Mouse (Mus musculus): ENCODE results near the gene Iqgap1.

Iqgap1 gene

GRCm38 (mm10) chr7:80825843-80826403, at the start of gene Iqgap1:
Gene Iqgap1, minus strand, starts transcription at chr7:80825974.
- DNase-seq (ENCODE audit: low read depth, low spot score) = peak; percentile 56

- peak; percentile 56 for DNase-seq (ENCODE audit: low read depth, low spot score)
These were observed 47.9 kb upstream of the Iqgap1 start for GRCm38 (mm10) chr7:80873631-80874030.

- no peak for DNase-seq (ENCODE audit: low read depth, low spot score)
These were observed 47.3 kb upstream of the Iqgap1 start for GRCm38 (mm10) chr7:80873038-80873437.

GRCm38 (mm10) chr7:80868686-80869085, 42.9 kb upstream of the Iqgap1 start:
- DNase-seq (ENCODE audit: low read depth, low spot score) = no peak

GRCm38 (mm10) chr7:80866514-80867147, 40.9 kb upstream of the Iqgap1 start:
- DNase-seq (ENCODE audit: low read depth, low spot score) = no peak

- DNase-seq (ENCODE audit: low read depth, low spot score) = no peak
These were observed 39.7 kb upstream of the Iqgap1 start for GRCm38 (mm10) chr7:80865521-80865920.

- DNase-seq (ENCODE audit: low read depth, low spot score) = no peak
These were observed 39.1 kb upstream of the Iqgap1 start for GRCm38 (mm10) chr7:80864831-80865230.

- DNase-seq (ENCODE audit: low read depth, low spot score) = no peak
These were observed 38.4 kb upstream of the Iqgap1 start for GRCm38 (mm10) chr7:80864151-80864550.

GRCm38 (mm10) chr7:80863520-80863919, 37.7 kb upstream of the Iqgap1 start:
- DNase-seq (ENCODE audit: low read depth, low spot score) = no peak

GRCm38 (mm10) chr7:80862475-80862874, 36.7 kb upstream of the Iqgap1 start:
- DNase-seq (ENCODE audit: low read depth, low spot score) = peak; percentile 63

- peak; percentile 98 for DNase-seq (ENCODE audit: low read depth, low spot score)
These were observed 35.0 kb upstream of the Iqgap1 start, which contains the start of gene Zscan2 for GRCm38 (mm10) chr7:80860729-80861274. Gene Zscan2, plus strand, starts transcription at chr7:80860920.

GRCm38 (mm10) chr7:80860227-80860626, 34.5 kb upstream of the Iqgap1 start:
- peak; percentile 82 for DNase-seq (ENCODE audit: low read depth, low spot score)

- peak; percentile 87 for DNase-seq (ENCODE audit: low read depth, low spot score)
These were observed 31.4 kb upstream of the Iqgap1 start for GRCm38 (mm10) chr7:80857181-80857580.

GRCm38 (mm10) chr7:80855316-80855715, 29.5 kb upstream of the Iqgap1 start:
- DNase-seq (ENCODE audit: low read depth, low spot score) = no peak

GRCm38 (mm10) chr7:80853218-80853617, 27.4 kb upstream of the Iqgap1 start:
- DNase-seq (ENCODE audit: low read depth, low spot score) = no peak

- no peak for DNase-seq (ENCODE audit: low read depth, low spot score)
These were observed 24.7 kb upstream of the Iqgap1 start for GRCm38 (mm10) chr7:80850520-80850919.

- DNase-seq (ENCODE audit: low read depth, low spot score) = peak; percentile 91
These were observed 23.9 kb upstream of the Iqgap1 start for GRCm38 (mm10) chr7:80849710-80850109.

- no peak for DNase-seq (ENCODE audit: low read depth, low spot score)
These were observed 23.5 kb upstream of the Iqgap1 start for GRCm38 (mm10) chr7:80849267-80849666.

GRCm38 (mm10) chr7:80846709-80847108, 20.9 kb upstream of the Iqgap1 start:
- peak; percentile 85 for DNase-seq (ENCODE audit: low read depth, low spot score)

GRCm38 (mm10) chr7:80846280-80846678, 20.5 kb upstream of the Iqgap1 start:
- no peak for DNase-seq (ENCODE audit: low read depth, low spot score)

- DNase-seq (ENCODE audit: low read depth, low spot score) = peak; percentile 90
These were observed 20.0 kb upstream of the Iqgap1 start for GRCm38 (mm10) chr7:80845621-80846279.

GRCm38 (mm10) chr7:80844691-80845090, 18.9 kb upstream of the Iqgap1 start:
- peak; percentile 45 for DNase-seq (ENCODE audit: low read depth, low spot score)

Measured in ZHBTc4 (cell line).